Mouse (Mus musculus): Measurements from ENCODE around the gene Hist1h1b.
A peak's percentile ranks its signal among the peaks of the same experiment; 100 is the strongest.
"Not testable (repeated sequence)": the region's sequence is repeated elsewhere in the genome, so short reads cannot be mapped to it uniquely, and the experiment has no call there.

Gene Hist1h1b

GRCm38 (mm10) chr13:21779767-21780731 lies at the start of gene Hist1h1b:
Hist1h1b (minus strand) TSS chr13:21780625.
- no peak for DNase-seq (ENCODE audit: low read depth, low spot score)

DNA sequence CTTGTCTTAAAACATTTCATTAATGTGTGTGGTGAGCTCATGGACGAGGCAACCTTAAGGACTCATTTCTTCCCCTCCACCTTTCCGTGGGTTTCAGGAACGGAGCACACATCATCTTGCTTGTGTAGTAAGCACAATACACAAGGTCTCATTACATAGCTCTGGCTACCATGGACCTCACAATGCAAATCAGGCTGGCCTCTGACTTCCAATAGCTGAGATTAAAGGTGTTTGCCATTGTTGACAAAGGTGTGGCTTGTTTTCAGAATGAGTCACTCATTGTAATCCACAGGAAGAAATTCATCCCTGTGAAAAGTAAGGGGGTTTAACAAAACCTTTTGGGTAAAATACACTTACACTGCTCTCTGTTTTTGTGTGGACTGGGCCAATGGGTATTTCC lies 48.1 kb upstream of the Hist1h1b start:
- no peak for DNase-seq (ENCODE audit: low read depth, low spot score)

DNA sequence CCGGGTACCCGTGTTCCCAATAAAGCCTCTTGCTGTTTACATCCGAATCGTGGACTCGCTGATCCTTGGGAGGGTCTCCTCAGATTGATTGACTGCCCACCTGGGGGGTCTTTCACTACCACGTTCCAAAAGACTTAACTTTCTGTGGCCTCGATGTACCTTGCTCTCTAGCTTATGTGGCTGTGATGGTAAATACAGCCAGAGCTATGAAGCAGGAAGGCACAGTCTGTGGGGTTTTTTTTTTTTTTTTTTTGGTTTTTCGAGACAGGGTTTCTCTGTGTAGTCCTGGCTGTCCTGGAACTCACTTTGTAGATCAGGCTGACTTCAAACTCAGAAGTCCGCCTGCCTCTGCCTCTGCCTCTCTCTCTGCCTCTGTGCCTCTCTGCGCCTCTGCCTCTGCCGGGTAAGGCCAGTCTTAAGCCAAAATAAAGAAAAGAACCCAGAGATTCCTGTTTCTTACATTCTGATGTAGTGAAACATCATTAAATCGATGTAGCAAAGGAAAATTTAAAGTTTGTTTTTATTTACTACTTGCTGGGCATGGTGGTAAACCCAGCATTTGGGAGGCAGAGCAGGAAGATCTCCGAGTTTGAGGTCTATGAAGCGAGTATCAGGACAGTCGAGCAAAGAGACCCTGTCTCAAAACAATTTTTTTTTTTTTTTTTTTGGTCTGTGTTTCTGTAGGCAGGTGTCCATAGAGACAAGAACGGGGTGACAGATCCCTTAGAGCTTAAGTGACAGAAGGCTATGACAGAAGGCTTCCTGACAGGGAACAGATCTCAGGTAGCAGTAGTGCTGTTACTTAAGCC lies 39.9 kb upstream of the Hist1h1b start:
- DNase-seq (ENCODE audit: low read depth, low spot score), result not testable (repeated sequence)

- DNase-seq (ENCODE audit: low read depth, low spot score), result not testable (repeated sequence)
These were observed 31.7 kb upstream of the Hist1h1b start for GRCm38 (mm10) chr13:21812092-21812491.

- DNase-seq (ENCODE audit: low read depth, low spot score), result not testable (repeated sequence)
These were observed 31.1 kb upstream of the Hist1h1b start, which contains the start of gene Hist1h4m for GRCm38 (mm10) chr13:21811539-21811938. Hist1h4m (plus strand) TSS chr13:21811746.

DNA sequence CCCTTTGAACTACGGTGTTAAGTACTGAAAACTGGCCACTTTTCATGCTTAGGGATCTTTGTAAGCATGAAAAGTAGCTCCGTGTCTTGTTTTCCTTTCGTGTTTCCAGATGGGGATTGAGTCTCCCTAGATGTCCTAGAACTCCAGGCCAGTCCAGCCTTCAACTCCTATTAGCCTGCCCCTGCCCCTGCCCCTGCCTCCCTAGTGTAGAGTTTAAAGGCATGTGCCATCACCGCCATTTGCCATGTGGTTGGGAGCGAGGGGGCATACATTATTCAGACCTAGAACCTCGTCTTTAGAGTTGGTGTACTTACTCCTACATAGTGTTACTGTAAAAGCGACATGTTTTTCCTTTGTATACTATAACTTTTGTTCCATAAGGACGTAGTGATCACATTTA lies 30.6 kb upstream of the Hist1h1b start:
- not testable (repeated sequence) for DNase-seq (ENCODE audit: low read depth, low spot score)

DNA sequence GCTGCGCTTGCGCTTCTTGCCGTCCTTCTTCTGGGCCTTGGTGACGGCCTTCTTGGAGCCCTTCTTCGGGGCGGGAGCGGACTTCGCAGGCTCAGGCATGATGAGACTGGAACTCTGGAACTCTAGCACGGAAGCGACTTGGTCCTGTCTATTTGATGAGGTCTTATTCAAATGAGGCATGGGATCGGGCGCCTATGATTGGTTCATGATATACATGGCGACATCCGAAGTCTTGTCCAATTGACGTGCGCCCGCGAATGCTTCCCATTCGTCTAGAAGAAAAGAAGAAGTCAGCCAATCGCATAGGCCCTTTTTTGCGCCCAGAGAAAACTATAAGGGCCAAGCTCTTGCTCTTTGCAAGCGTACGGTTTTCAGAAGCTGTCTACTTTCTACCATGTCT lies 29.6 kb upstream of the Hist1h1b start, which contains the start of the genes Hist1h2bq and Hist1h2ao:
Hist1h2bq (minus strand) TSS at position 125 of the 400 bp plus-strand sequence.
Hist1h2ao (plus strand) TSS at position 393 of the 400 bp plus-strand sequence.
- not testable (repeated sequence) for DNase-seq (ENCODE audit: low read depth, low spot score)

- DNase-seq (ENCODE audit: low read depth, low spot score), result not testable (repeated sequence)
These were observed 22.6 kb upstream of the Hist1h1b start for GRCm38 (mm10) chr13:21803058-21803457.

DNA sequence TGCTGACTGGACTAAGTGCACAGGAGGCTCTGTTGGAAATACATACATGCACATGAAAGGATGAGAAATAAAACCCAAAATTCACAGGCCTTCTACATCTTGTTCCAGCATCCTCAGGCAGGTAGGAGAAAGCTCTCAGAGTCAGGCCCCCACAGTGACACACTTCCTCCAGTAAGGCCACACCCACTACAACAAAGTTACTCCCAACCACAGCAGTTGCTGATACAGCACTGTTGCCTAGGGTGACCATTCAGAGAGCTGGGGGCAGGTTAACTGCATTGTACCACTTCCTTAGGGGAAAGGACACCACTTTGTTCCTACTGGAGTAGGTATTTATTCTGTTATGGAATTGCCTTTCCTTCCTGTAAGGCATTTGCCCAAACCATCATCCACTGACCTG lies 16.7 kb upstream of the Hist1h1b start:
- DNase-seq (ENCODE audit: low read depth, low spot score), result not testable (repeated sequence)

GRCm38 (mm10) chr13:21795584-21795983 lies 15.2 kb upstream of the Hist1h1b start:
- DNase-seq (ENCODE audit: low read depth, low spot score), result no peak

DNA sequence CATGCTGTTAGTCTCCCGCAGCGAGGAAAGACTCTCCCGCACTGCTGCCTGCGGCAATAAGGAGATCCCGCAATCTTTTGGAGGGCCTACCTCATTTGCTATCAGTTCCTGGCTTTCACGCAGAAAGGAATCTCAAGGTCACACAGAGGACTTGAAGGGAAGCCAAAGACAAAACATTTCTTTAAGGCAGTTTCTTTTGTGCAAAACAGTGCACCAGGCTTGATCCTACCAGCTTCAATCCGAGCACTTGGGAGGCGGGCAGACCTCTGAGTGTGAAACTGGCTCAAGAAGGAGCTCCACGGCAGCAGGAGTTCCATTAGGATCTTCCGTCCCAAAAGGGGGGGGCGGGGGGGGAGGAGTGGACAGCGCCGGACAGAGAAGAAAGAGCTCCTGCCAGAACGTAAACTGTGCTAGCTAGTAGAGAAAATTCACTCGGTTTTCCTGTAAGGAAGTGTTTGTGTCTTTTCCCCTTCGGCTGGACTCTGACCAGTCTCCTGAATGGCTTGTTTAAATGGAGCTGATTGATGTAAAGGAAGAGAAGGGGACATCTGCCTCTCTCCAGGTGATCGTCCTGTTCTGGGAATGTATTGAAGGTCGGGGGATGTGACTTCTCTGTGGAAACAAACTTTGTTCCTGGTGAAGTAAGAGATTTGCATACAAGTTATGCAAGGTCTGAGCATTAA lies 10.3 kb upstream of the Hist1h1b start:
- no peak for DNase-seq (ENCODE audit: low read depth, low spot score)

DNA sequence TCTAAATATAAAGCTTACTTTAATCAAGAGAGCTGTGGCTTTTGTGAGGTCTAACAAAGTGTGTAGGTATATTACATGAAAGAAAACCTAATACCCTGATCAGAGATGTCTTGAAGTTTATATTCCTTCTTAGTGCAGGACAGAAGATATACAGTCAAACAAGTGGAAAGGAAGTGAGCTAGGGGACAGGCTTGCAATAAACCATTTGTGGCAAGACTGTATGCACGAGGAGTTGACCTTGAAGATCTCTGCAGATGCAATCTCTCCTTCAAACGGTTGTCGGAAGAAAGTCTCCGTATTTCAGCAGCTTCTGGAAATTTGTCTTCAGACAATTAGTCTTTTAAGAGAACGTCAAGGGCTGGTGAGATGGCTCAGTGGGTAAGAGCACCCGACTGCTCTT lies 9.5 kb upstream of the Hist1h1b start:
- DNase-seq (ENCODE audit: low read depth, low spot score), result no peak

GRCm38 (mm10) chr13:21787760-21788593 lies 7.6 kb upstream of the Hist1h1b start:
- DNase-seq (ENCODE audit: low read depth, low spot score), result no peak

GRCm38 (mm10) chr13:21786899-21787629 lies 6.6 kb upstream of the Hist1h1b start, which contains the start of the genes Hist1h2an and Hist1h2bp:
Hist1h2an (minus strand) TSS chr13:21787218.
Hist1h2bp (plus strand) TSS chr13:21787461.
- peak; percentile 87 for DNase-seq (ENCODE audit: low read depth, low spot score)

DNA sequence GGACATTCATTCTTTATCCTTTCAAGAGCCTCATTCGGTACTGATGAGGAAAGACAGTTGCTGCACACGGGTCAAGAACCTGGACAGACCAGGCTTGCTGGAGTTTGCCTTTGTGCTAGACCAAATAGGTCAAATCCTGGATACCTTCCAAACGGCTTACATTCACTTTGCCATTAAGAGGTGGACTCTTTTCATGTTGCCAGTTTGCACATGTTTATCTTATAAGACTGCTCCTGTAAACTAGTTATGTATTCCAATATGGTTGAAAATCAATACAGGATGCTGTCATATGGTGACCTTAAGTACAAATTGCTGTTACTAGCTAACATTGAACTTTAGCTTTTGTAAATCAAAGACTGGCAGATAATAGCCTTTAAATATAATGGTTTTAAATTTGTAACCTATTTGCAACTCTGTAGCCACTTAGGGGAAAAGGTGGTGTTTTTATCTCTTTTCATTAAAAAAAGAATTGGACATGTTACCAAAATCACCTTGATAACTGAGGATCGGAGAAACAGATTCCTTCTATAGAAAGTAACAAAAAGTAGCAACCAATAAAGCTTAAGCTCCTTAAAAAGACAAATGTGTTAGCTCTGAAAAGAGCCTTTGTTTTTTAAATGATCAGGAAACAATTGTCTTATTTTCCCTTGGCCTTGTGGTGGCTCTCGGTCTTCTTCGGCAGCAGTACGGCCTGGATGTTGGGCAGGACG lies 5.9 kb upstream of the Hist1h1b start:
- DNase-seq (ENCODE audit: low read depth, low spot score), result no peak

DNA sequence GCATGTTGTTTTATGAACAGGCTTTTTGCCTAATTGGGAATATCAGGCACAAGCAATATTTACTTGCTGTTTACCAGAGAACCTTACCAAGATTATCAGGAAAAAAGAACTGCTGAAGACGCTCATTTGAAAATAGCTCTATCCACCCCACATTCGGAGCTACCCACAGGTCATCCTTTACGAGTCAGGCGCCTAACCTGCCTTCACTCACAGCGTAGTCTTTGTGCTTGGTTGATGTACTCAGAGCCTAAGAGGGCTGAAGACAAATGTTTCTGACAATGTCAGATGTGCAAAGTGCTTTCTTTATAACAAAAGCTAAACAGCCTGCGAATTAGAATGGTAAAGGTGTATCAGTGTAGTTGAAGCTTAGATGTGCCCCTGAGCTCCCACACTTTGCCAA lies 3.9 kb upstream of the Hist1h1b start:
- DNase-seq (ENCODE audit: low read depth, low spot score), result no peak

- DNase-seq (ENCODE audit: low read depth, low spot score), result no peak
These were observed 3.3 kb upstream of the Hist1h1b start for GRCm38 (mm10) chr13:21783734-21784161.

DNA sequence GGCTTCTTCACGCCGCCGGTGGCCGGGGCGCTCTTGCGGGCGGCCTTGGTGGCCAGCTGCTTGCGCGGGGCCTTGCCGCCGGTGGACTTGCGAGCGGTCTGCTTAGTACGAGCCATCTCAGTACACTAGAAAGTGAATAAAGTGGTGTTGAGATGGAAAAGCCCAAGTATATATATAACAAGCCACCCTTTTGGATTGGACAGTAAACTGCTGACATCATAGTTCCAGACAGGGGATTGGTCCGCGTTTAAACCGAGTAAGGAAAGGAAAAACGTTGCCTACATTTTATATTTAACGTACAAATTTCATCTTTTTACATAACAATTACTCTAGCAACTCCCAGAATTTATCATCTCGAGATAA lies 2.8 kb upstream of the Hist1h1b start, which contains the start of gene Hist1h3i:
Hist1h3i (minus strand) TSS at position 116 of the 363 bp plus-strand sequence.
- peak; percentile 54 for DNase-seq (ENCODE audit: low read depth, low spot score)

Measured in retina, adult 2 months (tissue).